Mouse (Mus musculus) frontal cortex, postnatal 25 days (tissue): ENCODE results near the gene Wdcp.
"Not testable (repeated sequence)": the region's sequence is repeated elsewhere in the genome, so short reads cannot be mapped to it uniquely, and the experiment has no call there.

ENCODE experiments used
- DNase-seq, 2 experiments: peaks; one replicate each; pipeline ENCODE4 v3.0.0; 2022; ENCODE audit warnings: low spot score in 2 of 2

The Wdcp gene

DNA sequence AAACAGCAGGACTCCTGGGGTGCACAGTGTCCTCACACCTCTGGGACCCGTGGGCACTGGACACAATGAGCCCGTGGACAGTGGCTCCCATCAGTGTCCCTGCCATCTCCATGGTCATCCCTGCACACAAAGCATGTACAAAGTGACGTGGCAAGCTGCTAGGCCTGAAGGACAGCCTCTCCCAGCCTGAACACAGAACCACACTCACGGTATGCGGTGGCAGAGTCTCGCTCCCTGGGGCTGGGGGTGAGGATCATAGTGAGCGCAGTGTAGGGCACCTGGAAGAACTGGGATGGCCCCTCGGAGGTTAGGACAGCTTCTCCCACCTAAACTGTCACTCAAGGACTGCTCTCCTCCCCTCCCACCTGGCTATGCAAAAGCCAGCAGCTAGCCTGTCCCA is 25.8 kb downstream of the Wdcp start:
- DNase-seq = no peak

DNA sequence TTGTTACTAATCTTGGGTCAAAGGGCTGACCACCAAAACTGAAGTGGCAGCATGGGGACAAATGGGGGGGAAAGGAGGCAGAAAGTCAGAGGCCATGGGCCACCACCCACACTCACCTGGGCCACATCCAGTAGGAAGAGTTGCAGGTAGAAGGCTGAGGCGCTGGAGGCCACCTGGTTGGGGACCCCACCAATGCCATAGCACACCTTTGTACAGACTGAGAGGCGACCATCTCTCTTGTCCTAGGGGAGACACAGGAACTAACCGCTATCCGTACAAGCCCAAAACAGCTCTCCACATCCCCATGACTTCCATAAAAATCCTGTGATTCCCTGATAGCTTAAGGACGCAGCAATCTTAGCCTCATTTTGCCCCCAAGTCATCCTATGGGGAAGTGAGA is 28.2 kb downstream of the Wdcp start:
- DNase-seq = no peak

DNA sequence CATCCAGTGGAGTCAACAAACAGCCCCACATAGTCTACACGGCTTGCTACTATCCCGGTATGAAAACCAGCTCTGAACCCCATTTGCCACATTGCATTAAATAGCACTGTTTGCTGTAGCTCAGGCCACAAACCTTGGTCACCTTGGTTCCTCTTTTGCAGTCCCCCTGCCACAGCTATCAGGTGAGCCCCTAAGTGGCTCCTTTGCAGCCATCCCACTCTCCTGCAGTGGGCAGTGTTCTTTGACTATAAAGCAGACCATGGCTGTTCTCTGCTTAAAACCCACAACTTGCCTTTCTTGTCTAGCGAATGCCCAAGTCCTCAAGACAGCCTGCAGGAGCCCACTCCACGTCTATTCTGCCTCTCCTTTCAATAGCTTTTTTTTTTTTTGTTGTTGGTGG is 29.2 kb downstream of the Wdcp start:
- DNase-seq = no peak

DNA sequence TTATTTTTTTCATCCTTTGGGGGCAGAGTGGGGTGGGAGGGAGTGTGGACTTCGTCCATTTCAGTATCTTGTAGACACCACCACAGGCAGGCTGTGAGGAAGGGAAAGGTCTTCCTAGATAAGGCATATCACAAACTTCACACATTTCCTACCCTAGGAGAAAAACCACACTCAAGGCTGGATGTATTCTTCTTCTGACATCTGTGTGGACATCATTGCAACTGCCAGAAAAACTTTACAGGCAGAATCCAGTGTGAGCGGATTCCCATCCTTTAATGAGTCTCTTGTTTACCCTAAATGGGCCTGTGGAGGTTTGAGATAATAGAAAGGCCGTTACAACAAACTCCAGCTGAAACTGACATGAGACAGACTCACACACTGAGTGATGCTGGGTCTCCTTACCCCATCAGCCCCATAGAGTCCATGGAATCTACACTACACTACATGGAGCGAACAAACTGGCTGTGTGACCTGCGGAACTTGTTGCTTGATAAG is 29.9 kb downstream of the Wdcp start:
- DNase-seq = no peak

DNA sequence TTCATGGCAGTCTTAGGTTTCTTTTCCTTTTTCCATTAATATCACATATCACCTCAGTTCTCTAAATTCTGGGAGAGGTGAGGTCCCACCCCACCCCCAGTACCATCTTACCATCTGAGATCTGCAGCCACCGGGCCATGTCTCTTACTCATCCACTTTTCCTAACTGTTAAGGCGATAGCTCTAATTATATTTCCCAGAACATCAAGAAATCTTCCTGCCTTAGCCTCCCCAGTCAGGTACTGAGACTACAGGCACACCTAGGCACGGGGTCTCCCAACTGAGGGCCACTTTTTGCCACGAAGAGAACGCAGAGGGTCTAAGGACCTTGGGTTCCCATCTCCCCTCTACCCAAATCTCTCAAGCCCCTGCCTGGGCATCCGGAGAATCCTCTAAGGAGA is 30.4 kb downstream of the Wdcp start:
- DNase-seq = no peak

DNA sequence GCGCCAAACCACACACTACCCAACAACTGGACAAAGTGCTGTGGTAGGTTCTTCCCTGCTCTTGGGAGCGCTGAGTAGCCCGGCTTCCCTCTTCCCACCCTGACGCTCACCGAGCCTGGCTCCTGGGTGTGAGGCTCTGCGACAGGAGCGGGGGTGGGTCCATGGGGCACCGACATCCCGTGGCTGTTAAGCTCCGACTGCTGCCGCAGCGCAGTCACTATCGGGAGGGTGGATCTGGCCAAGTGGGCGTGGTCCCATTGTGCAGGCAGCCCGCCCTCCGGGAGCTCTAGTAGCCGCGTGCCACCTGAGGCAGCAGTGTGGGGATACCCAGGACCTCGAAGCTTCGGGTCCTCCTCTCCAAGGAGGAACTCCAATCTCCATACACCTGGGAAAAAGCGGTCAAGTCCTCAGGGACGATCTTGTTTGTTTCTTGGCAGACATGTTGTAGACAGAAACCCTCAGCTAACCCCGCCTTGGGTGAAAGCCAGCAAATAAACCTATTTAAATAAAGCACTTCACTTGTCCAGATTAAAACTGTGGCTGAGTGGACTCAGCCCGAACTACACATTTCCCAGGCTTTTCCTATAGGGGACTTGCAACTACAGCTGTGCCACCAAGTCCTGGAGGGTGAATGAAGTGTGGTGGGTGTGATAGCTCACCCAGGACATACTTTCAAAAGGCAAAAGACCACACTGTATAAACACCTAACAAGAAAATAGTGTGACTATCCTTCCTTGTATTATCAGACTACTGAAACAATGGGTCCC is 31.2 kb downstream of the Wdcp start, which contains the start of gene Mfsd2b:
TSS of gene Mfsd2b (minus strand) at position 199 of the 767 bp plus-strand sequence.
- DNase-seq = no peak

DNA sequence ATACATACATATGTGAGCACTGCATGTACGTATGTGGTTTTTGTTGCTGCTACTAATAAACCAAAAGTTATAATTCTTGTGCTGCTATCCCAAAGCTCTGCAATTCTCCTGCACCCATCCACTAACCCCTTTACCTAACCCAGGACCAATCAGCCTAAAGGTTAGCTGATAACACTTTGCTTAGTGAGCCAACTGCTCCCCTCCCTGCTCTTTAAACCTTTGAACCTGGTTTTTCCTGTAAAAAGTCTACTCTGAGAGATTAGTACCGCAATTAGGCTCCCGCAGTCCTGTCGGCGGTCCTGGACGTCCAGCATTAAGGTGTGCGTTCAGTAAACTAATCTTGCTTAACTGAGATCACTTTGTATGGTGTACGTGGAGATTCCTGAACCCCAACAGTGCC is 32.5 kb downstream of the Wdcp start:
- DNase-seq = no peak

DNA sequence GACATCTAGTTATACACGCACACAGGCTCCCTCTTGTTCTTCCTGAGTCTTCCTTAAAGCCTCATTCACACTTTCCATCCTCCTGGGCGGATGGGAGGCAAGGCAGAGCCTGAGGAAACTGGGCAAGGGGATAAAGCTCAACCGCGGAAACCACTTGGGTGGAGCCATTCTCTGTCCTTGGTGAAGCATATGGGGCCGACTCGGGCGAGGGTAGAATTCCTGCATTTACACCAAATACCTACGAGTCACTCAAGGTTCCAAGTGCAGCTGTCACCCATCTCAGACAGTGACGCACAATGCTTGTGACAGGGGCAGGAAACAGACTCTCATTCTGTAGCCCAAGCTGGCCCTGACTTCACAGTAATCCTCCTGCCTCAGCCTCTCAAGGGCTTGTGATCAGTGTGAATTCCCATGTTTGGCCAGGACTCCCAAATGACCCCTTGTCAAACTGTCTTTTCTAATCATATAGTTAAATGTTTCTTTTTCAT is 35.2 kb downstream of the Wdcp start:
- no peak for DNase-seq

DNA sequence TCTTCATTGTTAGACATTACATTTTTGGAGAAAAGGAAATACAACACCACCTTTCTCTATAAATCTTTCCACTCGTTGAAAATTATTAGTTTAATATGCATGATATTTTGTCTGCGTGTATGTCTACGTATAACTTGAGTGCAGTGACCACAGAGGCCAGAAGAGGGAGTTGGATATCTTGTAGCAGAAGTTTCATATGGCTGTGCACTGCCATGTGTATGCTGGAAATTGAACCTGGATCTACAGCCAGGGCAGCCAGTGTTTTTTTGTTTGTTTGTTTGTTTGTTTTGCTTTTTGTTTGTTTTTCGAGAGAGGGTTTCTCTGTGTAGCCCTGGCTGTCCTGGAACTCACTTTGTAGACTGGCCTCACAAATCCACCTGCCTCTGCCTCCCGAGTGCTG is 35.9 kb downstream of the Wdcp start:
- no peak for DNase-seq

DNA sequence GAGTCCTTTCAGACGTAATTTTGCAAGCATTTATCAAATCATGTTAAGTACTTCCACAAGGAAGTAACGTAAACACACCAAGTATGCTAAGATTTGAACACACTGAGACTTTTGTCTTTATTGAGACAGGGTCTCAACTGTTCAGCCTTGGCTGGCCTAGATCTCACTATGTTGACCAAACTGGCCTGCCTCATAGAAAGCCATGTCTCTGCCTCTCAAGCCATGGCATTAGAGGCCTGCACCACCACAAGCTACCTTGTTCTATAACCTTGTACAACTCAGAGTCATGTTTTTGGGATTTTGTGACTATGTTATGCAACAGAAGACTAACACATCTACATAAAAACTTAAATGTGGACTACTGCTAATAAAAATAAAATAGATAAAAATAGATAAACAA is 39.0 kb downstream of the Wdcp start:
- no peak for DNase-seq

DNA sequence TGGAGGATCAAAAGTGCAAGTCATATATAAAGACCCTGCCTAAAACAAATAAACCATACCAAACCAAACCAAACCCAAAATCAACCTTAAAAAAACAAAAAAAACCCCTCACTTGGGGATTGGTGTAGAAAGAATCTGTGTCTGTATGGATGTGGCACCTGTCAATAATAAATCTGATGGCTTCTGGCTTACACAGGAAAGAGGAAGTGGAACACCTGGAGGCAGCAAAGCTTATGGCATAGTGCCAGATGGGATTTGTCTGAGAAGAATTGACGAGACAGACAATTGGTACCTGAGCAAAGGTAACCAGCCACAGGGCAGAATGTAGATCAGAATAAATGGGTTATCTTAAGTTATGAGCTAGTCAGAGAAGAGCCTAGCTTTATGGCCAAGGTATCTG is 42.0 kb downstream of the Wdcp start:
- no peak for DNase-seq

DNA sequence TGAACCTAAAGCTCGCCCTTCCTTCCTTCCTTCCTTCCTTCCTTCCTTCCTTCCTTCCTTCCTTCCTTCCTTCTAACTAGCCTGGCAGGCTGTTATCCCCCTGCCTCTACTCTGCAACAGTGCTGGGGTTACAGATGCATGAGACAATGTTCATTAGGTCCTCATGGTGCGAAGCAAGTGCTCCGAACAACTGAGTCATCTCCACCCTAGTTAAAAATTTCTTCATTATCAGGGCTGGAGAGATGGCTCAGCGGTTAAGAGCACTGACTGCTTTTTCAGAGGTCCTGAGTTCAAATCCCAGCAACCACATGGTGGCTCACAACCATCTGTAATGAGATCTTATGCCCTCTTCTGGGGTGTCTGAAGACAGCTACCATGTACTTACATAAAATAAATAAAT is 43.5 kb downstream of the Wdcp start:
- not testable (repeated sequence) for DNase-seq

DNA sequence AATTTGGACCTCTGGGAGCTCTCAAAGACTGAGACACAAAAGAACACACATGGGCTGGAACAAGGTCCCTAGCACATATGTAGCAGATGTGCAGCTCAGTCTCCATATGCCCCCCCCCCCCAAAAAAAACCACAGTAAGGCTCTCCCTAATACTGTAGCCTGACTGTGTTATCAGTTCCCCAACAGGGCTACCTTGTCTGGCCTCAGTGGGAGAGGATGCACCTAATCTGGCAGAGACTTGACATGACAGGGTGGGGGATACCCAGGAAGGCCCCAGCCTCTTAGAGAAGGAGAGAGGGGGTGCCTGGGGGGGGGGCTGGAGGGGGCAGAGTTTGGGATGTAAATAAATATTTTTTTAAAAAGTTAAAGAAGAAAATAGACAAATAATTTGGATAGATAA is 45.6 kb downstream of the Wdcp start:
- no peak for DNase-seq

DNA sequence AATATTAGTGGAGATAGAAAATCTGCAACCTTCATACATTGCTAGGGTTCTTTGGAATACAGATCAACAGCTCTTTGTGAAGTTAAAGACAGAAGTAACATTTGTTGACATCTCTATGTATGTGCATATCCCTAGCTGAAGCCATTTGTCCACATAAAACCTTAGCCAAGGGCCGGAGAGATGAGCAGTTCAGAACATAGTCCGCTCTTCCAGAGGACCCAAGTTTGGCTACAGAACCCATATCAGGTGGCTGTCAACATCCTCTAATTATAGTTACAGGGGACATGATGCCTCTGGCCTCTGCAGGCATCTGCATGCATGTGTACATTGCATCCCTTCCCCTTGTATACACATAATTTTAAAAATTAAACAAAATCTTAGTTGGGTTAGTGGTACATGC is 46.1 kb downstream of the Wdcp start:
- no peak for DNase-seq

DNA sequence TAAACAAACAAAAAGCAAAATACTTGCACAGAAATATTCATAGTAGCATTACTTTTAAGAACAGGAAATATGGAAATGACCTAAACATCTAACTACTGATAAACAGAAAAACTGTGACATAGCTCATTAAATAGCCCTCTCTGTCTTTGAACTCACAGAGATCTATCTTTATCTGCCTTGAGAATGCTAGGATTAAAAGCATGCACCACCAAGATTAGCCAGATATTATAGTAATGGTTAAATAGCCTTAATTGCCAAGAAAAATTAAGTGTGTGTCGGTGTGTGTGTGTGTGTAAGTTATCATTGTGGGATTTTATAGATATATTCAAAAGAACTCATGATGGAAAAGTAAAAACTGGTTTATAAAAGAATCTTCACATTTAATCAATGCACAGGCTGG is 46.8 kb downstream of the Wdcp start:
- no peak for DNase-seq

DNA sequence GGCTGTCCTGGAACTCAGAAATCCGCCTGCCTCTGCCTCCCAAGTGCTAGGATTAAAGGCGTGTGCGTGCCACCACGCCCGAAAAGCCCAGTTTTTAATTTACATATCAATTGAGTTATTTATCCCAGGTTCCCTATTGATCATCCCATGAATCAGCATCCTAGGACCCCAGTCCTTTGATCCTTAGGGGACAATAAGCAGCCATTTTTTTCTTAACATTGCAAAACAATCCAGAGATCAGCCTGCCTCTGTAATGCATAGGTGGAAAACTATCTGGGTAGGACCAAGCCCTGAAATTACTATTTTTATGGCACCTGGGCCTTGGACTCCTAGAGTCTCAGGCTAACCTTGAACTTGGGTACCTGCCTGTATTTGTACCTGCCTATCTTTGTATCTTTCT is 54.9 kb downstream of the Wdcp start:
- no peak for DNase-seq

DNA sequence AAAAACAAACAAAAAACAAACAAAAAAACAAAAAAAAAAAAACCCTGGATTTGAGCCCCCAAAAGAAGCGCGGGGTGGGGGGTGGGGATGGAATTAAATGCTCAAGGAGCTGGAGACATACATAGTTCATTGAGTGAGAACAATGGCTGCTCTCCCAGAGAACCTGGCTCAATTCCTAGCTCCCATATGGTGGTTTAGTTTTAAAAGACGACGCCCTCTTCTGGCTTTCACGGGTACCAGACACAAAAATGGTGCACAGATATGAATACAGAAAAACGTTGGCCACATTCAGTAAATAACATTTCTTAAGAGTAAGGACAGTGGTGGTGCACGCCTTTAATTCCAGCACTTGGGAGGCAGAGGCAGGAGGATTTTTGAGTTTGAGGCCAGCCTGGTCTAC is 62.8 kb downstream of the Wdcp start:
- DNase-seq = no peak

DNA sequence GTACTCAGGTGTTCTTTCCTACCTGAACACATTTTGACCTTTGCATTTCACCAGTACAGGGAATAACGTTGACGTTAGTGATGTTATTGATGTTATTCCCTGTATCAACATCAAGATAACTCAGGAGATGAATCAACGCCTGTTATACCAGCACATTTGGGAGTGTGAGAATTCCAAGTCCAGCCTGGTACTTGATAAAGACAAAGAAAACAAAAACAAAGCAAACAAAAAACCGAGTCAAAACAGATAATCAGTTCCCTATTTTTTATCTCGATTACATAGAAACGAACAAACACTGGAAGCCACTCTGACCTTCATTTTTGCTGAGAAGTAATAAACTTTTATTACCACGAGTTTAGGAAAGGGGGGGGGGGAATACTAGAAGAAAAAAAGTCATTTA is 63.4 kb downstream of the Wdcp start:
- no peak for DNase-seq

DNA sequence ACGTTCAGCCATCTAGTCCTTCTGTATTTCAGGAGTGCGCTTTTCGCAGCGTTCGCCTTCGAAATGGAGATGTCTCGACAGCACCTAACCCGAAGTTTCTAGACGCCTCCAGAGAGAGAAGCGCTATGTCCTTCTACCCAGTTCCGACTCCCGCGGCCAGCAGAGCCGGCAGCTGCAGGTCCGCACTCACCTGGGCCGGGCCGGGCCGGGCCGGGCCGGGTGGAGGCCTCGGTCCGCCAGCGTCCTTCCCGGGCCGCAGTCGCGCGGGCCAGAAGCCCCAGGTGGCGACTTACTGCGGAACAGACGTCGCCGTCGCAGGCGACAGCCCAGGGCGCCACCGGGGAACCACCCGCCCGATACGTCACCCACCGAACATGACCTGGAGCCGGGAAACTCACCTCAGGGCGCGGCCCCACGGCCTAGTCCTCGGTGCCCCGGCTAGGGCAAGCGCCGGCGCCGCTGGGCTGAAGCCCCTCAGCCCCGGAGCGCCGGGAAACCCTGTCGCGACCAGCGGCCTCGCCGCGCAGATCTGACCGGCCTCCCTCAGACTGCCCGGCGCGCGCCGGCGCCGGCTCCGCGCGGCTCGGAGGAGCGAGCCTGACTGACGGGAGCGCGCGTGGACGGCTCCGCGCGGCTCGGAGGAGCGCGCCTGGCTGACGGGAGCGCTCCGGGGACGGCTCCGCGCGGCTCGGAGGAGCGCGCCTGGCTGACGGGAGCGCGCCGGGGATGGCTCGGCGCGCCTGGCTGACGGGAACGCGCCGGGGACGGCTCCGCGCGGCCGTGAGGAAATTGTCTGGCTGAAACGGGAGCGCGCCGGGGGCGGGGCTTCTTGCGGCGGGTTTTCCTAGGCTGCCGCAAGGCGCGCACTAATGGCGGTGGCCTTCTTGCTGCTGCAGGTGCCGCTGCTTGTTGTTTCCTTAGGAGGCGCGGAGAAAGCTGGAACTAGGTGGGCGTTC is 64.1 kb downstream of the Wdcp start, which contains the start of gene Ubxn2a:
TSS of gene Ubxn2a (minus strand) at position 755 of the 956 bp plus-strand sequence.
- peak; percentile 86 to 87 for DNase-seq

DNA sequence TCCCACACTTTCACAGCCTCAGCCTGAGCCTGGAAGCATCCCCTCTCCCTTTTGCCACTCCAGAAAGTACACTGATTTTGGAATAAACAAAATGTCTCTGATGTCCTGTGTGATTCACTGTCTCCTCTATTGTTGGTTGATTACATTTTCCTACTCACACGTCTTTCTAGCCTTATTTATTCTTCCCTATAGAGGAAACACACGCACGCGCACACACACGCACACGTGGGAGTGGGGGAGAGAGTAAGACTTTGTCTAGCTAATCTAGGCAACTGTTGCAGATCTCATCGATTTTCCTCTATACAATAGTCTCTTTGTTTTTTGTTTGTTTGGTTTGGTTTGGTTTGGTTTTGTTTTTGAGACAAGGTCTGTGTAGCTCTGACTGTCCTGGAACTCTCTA is 65.3 kb downstream of the Wdcp start:
- DNase-seq = no peak
